Mouse (Mus musculus) MEL (cell line): Measurements from ENCODE around the gene Slc4a2. TPM values are rescaled to one million over a fixed set of nuclear protein-coding genes. Genes with fewer than 3 reads are reported as not detected.

Source experiments
- DNase-seq: peaks from one replicate; pipeline ENCODE4 v3.0.0; 2011; ENCODE audit warnings: low read depth, low spot score
- H3K27ac ChIP-seq: 2 replicates; pipeline ENCODE4 v1.5.1; 2012; ENCODE audit warnings: low read depth, mild to moderate bottlenecking, control low read depth, low read length, moderate library complexity; ENCODE audit not compliant: control insufficient read depth
- H3K27me3 ChIP-seq, 2 experiments: fragments of 150-350 bp in 1 of 2; sonication (generic) in 1 of 2; 2 replicates each; pipeline ENCODE4 v1.6.1; 2012; ENCODE audit warnings: low read length in 2 of 2, mild to moderate bottlenecking in 2 of 2, improper control_type of control experiment in 1 of 2, moderate library complexity in 1 of 2; ENCODE audit not compliant: insufficient read depth in 2 of 2, control insufficient read depth in 1 of 2
- H3K36me3 ChIP-seq, 2 experiments: 2 replicates each; pipeline ENCODE4 v1.6.1; 2012 to 2014; ENCODE audit warnings: low read length in 2 of 2, improper control_type of control experiment in 1 of 2, inconsistent platforms in 1 of 2, mild to moderate bottlenecking in 1 of 2; ENCODE audit not compliant: insufficient read depth in 2 of 2, control insufficient read depth in 1 of 2
- H3K4me1 ChIP-seq, 2 experiments: fragments of 150-350 bp in 1 of 2; sonication (generic) in 1 of 2; 2 replicates each; pipeline ENCODE4 v1.6.1; 2012; ENCODE audit warnings: low read length in 2 of 2, improper control_type of control experiment in 1 of 2, mild to moderate bottlenecking in 1 of 2; ENCODE audit not compliant: insufficient read depth in 2 of 2, control insufficient read depth in 1 of 2
- H3K4me3 ChIP-seq, 2 experiments: fragments of 150-350 bp in 1 of 2; sonication (generic) in 1 of 2; 2 replicates each; pipeline ENCODE4 v1.5.1; 2012; ENCODE audit warnings: low read depth in 2 of 2, low read length in 2 of 2, mild to moderate bottlenecking in 2 of 2, moderate library complexity in 2 of 2, control low read depth in 1 of 2, improper control_type of control experiment in 1 of 2; ENCODE audit not compliant: control insufficient read depth in 1 of 2, insufficient read depth in 1 of 2
- H3K79me2 ChIP-seq: 2 replicates; pipeline ENCODE4 v1.6.1; 2012; ENCODE audit warnings: mild to moderate bottlenecking, low read length, moderate library complexity; ENCODE audit not compliant: control insufficient read depth, poor library complexity, insufficient read depth
- H3K9ac ChIP-seq: 2 replicates; pipeline ENCODE4 v1.6.1; 2012; ENCODE audit warnings: low read depth, mild to moderate bottlenecking, control low read depth, low read length, moderate library complexity; ENCODE audit not compliant: control insufficient read depth, poor library complexity, severe bottlenecking
- H3K9me3 ChIP-seq: fragments of 150-350 bp; sonication (generic); replicated peaks from 2 replicates; pipeline ENCODE4 v1.6.1; 2012; ENCODE audit warnings: mild to moderate bottlenecking, low read length, improper control_type of control experiment, moderate library complexity; ENCODE audit not compliant: insufficient read depth
- BHLHE40 ChIP-seq: IDR thresholded peaks from 2 replicates; pipeline ENCODE4 v1.6.1; 2012; ENCODE audit warnings: low read depth, mild to moderate bottlenecking, inconsistent platforms, low read length, improper control_type of control experiment, borderline replicate concordance
- CHD2 ChIP-seq: IDR thresholded peaks from 2 replicates; pipeline ENCODE4 v1.6.1; 2011; ENCODE audit warnings: low read length, improper control_type of control experiment
- CTCF ChIP-seq, 3 experiments: IDR thresholded peaks in 2 of 3; conservative IDR thresholded peaks in 1 of 3; 2 replicates each; pipeline ENCODE4 v1.5.1; 2011 to 2012; ENCODE audit warnings: low read length in 3 of 3, low read depth in 2 of 3, mild to moderate bottlenecking in 2 of 3, improper control_type of control experiment in 1 of 3, inconsistent platforms in 1 of 3, mixed read lengths in 1 of 3, moderate library complexity in 1 of 3; ENCODE audit not compliant: control insufficient read depth in 1 of 3, insufficient read depth in 1 of 3, poor library complexity in 1 of 3, severe bottlenecking in 1 of 3
- ETS1 ChIP-seq: IDR thresholded peaks from 2 replicates; pipeline ENCODE4 v1.6.1; 2012; ENCODE audit warnings: low read depth, mild to moderate bottlenecking, inconsistent platforms, low read length, improper control_type of control experiment, moderate library complexity
- GABPA ChIP-seq: IDR thresholded peaks from 2 replicates; pipeline ENCODE4 v1.6.1; 2012; ENCODE audit warnings: low read depth, mild to moderate bottlenecking, inconsistent platforms, low read length, improper control_type of control experiment, moderate library complexity
- HCFC1 ChIP-seq: IDR thresholded peaks from 2 replicates; pipeline ENCODE4 v1.6.1; 2012; ENCODE audit warnings: low read depth, mild to moderate bottlenecking, inconsistent platforms, low read length, improper control_type of control experiment, moderate library complexity
- JUND ChIP-seq: IDR thresholded peaks from 2 replicates; pipeline ENCODE4 v1.6.1; 2011; ENCODE audit warnings: low read depth, mild to moderate bottlenecking, improper control_type of control experiment, low read length
- KAT2A ChIP-seq: conservative IDR thresholded peaks from 2 replicates; pipeline ENCODE4 v1.6.1; 2012; ENCODE audit warnings: low read depth, low read length, improper control_type of control experiment, inconsistent platforms
- MAFK ChIP-seq: IDR thresholded peaks from 2 replicates; pipeline ENCODE4 v1.6.1; 2011; ENCODE audit warnings: low read depth, mild to moderate bottlenecking, low read length, improper control_type of control experiment, borderline replicate concordance
- MAX ChIP-seq: IDR thresholded peaks from 2 replicates; pipeline ENCODE4 v1.6.1; 2011; ENCODE audit warnings: low read length, improper control_type of control experiment
- MAZ ChIP-seq: IDR thresholded peaks from 2 replicates; pipeline ENCODE4 v1.6.1; 2012; ENCODE audit warnings: low read depth, mild to moderate bottlenecking, inconsistent platforms, low read length, improper control_type of control experiment
- MEF2A ChIP-seq: IDR thresholded peaks from 2 replicates; pipeline ENCODE4 v1.6.1; 2014; ENCODE audit warnings: low read depth, mild to moderate bottlenecking, inconsistent platforms, low read length, improper control_type of control experiment; ENCODE audit not compliant: poor library complexity, insufficient replicate concordance, severe bottlenecking; ENCODE audit errors: extremely low read depth
- MXI1 ChIP-seq: IDR thresholded peaks from 2 replicates; pipeline ENCODE4 v1.6.1; 2011; ENCODE audit warnings: mild to moderate bottlenecking, low read depth, low read length, improper control_type of control experiment
- MYB ChIP-seq: IDR thresholded peaks from 2 replicates; pipeline ENCODE4 v1.6.1; 2011; ENCODE audit warnings: mild to moderate bottlenecking, low read depth, low read length, improper control_type of control experiment
- NELFE ChIP-seq: IDR thresholded peaks from 2 replicates; pipeline ENCODE4 v1.6.1; 2011; ENCODE audit warnings: low read depth, low read length, improper control_type of control experiment
- NRF1 ChIP-seq: IDR thresholded peaks from 2 replicates; pipeline ENCODE4 v1.6.1; 2014; ENCODE audit warnings: low read depth, mild to moderate bottlenecking, inconsistent platforms, low read length, improper control_type of control experiment, moderate library complexity; ENCODE audit not compliant: poor library complexity, insufficient read depth, severe bottlenecking
- POLR2AphosphoS2 ChIP-seq: IDR thresholded peaks from 2 replicates; pipeline ENCODE4 v1.6.1; 2011; ENCODE audit warnings: low read length, improper control_type of control experiment
- SIN3A ChIP-seq: IDR thresholded peaks from 2 replicates; pipeline ENCODE4 v1.6.1; 2012; ENCODE audit warnings: low read length, improper control_type of control experiment, inconsistent platforms
- SMC3 ChIP-seq: IDR thresholded peaks from 2 replicates; pipeline ENCODE4 v1.6.1; 2011; ENCODE audit warnings: low read depth, low read length, improper control_type of control experiment
- TAL1 ChIP-seq: IDR thresholded peaks from 2 replicates; pipeline ENCODE4 v1.6.1; 2012; ENCODE audit warnings: mild to moderate bottlenecking, inconsistent platforms, low read length, moderate library complexity, mixed read lengths
- TCF12 ChIP-seq: IDR thresholded peaks from 2 replicates; pipeline ENCODE4 v1.6.1; 2014; ENCODE audit warnings: low read depth, mild to moderate bottlenecking, inconsistent platforms, low read length, improper control_type of control experiment, moderate library complexity
- USF1 ChIP-seq: IDR thresholded peaks from 2 replicates; pipeline ENCODE4 v1.6.1; 2014; ENCODE audit warnings: low read depth, mild to moderate bottlenecking, inconsistent platforms, low read length, improper control_type of control experiment, moderate library complexity
- USF2 ChIP-seq, 2 experiments: IDR thresholded peaks; 2 replicates each; pipeline ENCODE4 v1.6.1; 2011 to 2012; ENCODE audit warnings: improper control_type of control experiment in 2 of 2, low read length in 2 of 2, borderline replicate concordance in 1 of 2, inconsistent platforms in 1 of 2, low read depth in 1 of 2, mild to moderate bottlenecking in 1 of 2; ENCODE audit not compliant: insufficient read depth in 1 of 2
- ZC3H11A ChIP-seq: IDR thresholded peaks from 2 replicates; pipeline ENCODE4 v1.6.1; 2012; ENCODE audit warnings: low read depth, mild to moderate bottlenecking, inconsistent platforms, low read length, improper control_type of control experiment
- ZKSCAN1 ChIP-seq: IDR thresholded peaks from 2 replicates; pipeline ENCODE4 v1.6.1; 2012; ENCODE audit warnings: low read depth, mild to moderate bottlenecking, inconsistent platforms, low read length, improper control_type of control experiment, moderate library complexity
- ZNF384 ChIP-seq: IDR thresholded peaks from 2 replicates; pipeline ENCODE4 v1.6.1; 2012; ENCODE audit warnings: low read depth, mild to moderate bottlenecking, inconsistent platforms, low read length, improper control_type of control experiment
- polyA plus RNA-seq, 2 experiments: library from polyadenylated mRNA; stranded (reverse) in 1 of 2; unstranded in 1 of 2; fragments of >175 nt in 1 of 2; fragments of >200 nt in 1 of 2; gene quantifications; 2 replicates each; pipeline versions ENCODE4 v1.2.1 to v1.2.4; 2012; ENCODE audit warnings: low replicate concordance in 2 of 2, low read depth in 1 of 2; ENCODE audit not compliant: insufficient read length in 2 of 2, insufficient read depth in 1 of 2, missing spikeins in 1 of 2
- total RNA-seq: library from RNA; depleted of rRNA; stranded (reverse); fragments of 300-350 nt; gene quantifications from 2 replicates; pipeline ENCODE4 v1.2.3, GENCODE M21; 2012

Gene Slc4a2
- total and polyA plus RNA-seq, 3 experiments: 20.9 to 56.3 TPM; not detected in 1

- Histone ChIP-seq H3K27me3 (no peaks in the 10 kb centered on the region), H3K4me1 (no peaks in the 10 kb centered on the region), H3K79me2 (no peaks in the 10 kb centered on the region), H3K4me3 (no peak overlapping the region), H3K36me3 (peaks cover 0 to 2% of the 10 kb centered on the region in 2 experiments; a peak in 2 of 4 replicates), H3K9me3 (no peaks in the 10 kb centered on the region), H3K27ac (no peak overlapping the region), H3K9ac (no peak overlapping the region)
- no peak for DNase-seq
- TF ChIP-seq CTCF (IDR thresholded peaks at IDR 0.05 in 2 of 3, conservative IDR thresholded peaks at IDR 0.05 in 1 of 3; ENCODE audit: control insufficient read depth in 1 of 3, insufficient read depth in 1 of 3, low read depth in 2 of 3, low read length in 3 of 3, poor library complexity in 1 of 3, severe bottlenecking in 1 of 3) (no peak), MAZ (no peak), MAFK (no peak), MYB (no peak), KAT2A (no peak), SMC3 (no peak), MEF2A (no peak), SIN3A (no peak), GABPA (no peak), JUND (no peak), NELFE (no peak), BHLHE40 (no peak), ETS1 (no peak), ZKSCAN1 (no peak), ZC3H11A (no peak), TCF12 (no peak), CHD2 (no peak), POLR2AphosphoS2 (no peak), USF2 (IDR thresholded peaks at IDR 0.05; ENCODE audit: borderline replicate concordance in 1 of 2, insufficient read depth in 1 of 2, low read depth in 1 of 2, low read length in 2 of 2) (no peak), HCFC1 (no peak)
- TF ChIP-seq, all 39 proteins: peak for 0
These were observed 10.4 kb downstream of the Slc4a2 start for GRCm38 (mm10) chr5:24433993-24434392.

GRCm38 (mm10) chr5:24441187-24441586 is 17.6 kb downstream of the Slc4a2 start:
- no peak overlapping the region for H3K9ac ChIP-seq
- H3K4me3 ChIP-seq: no peak overlapping the region
- no peak for DNase-seq
- peaks cover 3 to 8% of the 10 kb centered on the region in 2 experiments; a peak in 3 of 4 replicates for H3K4me1 ChIP-seq
- H3K79me2 ChIP-seq: peaks cover 14% of the 10 kb centered on the region
- no peaks in the 10 kb centered on the region for H3K27me3 ChIP-seq
- no peaks in the 10 kb centered on the region for H3K9me3 ChIP-seq
- peaks cover 0 to 7% of the 10 kb centered on the region in 2 experiments; a peak in 2 of 4 replicates for H3K36me3 ChIP-seq
- no peak overlapping the region for H3K27ac ChIP-seq
- TF ChIP-seq MAZ (no peak), CHD2 (no peak), NRF1 (no peak), ZNF384 (no peak), SMC3 (no peak), MXI1 (no peak), USF1 (no peak), MEF2A (no peak), TAL1 (no peak), POLR2AphosphoS2 (no peak), NELFE (no peak), CTCF (IDR thresholded peaks at IDR 0.05 in 2 of 3, conservative IDR thresholded peaks at IDR 0.05 in 1 of 3; ENCODE audit: control insufficient read depth in 1 of 3, insufficient read depth in 1 of 3, low read depth in 2 of 3, low read length in 3 of 3, poor library complexity in 1 of 3, severe bottlenecking in 1 of 3) (no peak), MAX (no peak), GABPA (no peak)
